In the genomic region with DNA sequence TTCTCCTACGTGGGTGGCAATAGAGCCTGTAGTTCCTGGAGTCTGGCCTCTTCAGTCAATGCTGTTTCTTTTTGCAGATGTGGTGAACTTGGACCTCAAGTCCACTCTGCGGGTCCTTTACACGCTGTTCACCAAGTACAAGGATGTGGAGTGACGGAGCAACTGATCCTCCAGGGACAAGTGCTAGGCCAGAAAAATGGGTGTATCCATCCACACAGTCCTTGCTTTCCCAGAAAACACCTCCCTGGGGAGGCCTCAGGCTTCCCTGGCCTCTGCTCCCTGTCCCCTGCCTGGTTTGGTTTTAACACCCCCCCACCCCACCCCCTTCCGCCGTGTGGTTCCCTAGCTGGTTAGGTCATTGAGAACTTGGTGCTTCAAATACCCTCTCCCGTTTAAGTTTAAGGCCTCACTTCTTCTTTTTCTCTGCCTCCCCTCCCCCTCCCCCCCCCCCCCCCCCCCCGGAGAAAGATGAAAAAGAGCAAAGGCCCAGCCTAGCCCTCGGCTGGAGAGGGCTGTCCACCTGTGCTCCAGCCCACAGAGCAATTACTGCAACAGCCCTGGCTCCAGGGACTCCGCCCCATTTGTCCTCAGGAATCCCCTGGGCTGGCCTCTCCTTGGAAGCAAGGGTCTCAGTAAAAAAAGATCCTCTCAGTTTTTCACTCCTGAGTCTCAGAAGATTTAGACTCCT, we compare ENCODE assay signal across 11 mouse cellular contexts. TPM values are rescaled to one million over a fixed set of nuclear protein-coding genes. Genes with fewer than 3 reads are reported as not detected.
DNase-seq lines count a peak whose midpoint lies in the region; ATAC-seq and TF ChIP-seq lines count a peak whose summit lies in the region.
"Had no signal": no experiment of that assay in that cellular context is flagged by ENCODE, and none has a peak within 500 bp of the region (broad histone marks: within the 10 kb centered on the region; RNA-seq: fewer than 3 reads in every experiment).

No protein-coding gene starts in this region.

- H3K27ac ChIP-seq in kidney, embryonic 14.5 days (ENCODE audit: low read depth, low read length) = no peak overlapping the region
- peak overlapping the region; percentile 50 for H3K27ac ChIP-seq in ES-Bruce4 (ENCODE audit: insufficient read depth, low read length)
- H3K27ac ChIP-seq in liver, embryonic 12.5 days = peak overlapping the region; percentile 59
- H3K27ac ChIP-seq: hindbrain, embryonic 14.5 days; liver, embryonic 14.5 days had no signal

- ATAC-seq in kidney, embryonic 14.5 days (ENCODE audit: low FRiP score, low TSS enrichment) = peak; percentile 47; the same call in 1 of the 2 replicates
- ATAC-seq in liver, embryonic 12.5 days = no peak
- ATAC-seq: Patski had no signal

- H3K4me2 ChIP-seq in kidney, embryonic 14.5 days (replicated peaks; ENCODE audit: low read depth, low read length) = no peak overlapping the region
- peak overlapping the region; percentile 19 for H3K4me2 ChIP-seq in liver, embryonic 12.5 days
- H3K4me2 ChIP-seq: hindbrain, embryonic 14.5 days had no signal

- TF ChIP-seq CTCF in ES-Bruce4 (IDR thresholded peaks at IDR 0.05; ENCODE audit: low read depth, low read length) = no peak

- no peaks in the 10 kb centered on the region for H3K9me3 ChIP-seq in kidney, embryonic 14.5 days (ENCODE audit: control insufficient read depth, low read length)
- H3K9me3 ChIP-seq in ES-Bruce4 (replicated peaks; ENCODE audit: control insufficient read depth, insufficient read depth, low read length, poor library complexity, severe bottlenecking) = no peaks in the 10 kb centered on the region
- H3K9me3 ChIP-seq in liver, embryonic 12.5 days (replicated peaks) = no peaks in the 10 kb centered on the region

- peaks cover 32% of the 10 kb centered on the region for H3K4me1 ChIP-seq in kidney, embryonic 14.5 days (ENCODE audit: control insufficient read depth, insufficient read depth, low read length)
- peaks cover 6% of the 10 kb centered on the region for H3K4me1 ChIP-seq in ES-Bruce4 (ENCODE audit: control insufficient read depth, insufficient read depth, low read length)
- peaks cover 50% of the 10 kb centered on the region for H3K4me1 ChIP-seq in liver, embryonic 12.5 days

- no peak overlapping the region for H3K9ac ChIP-seq in kidney, embryonic 14.5 days (ENCODE audit: low read depth, low read length)
- no peak overlapping the region for H3K9ac ChIP-seq in ES-Bruce4 (ENCODE audit: low read depth, poor library complexity, severe bottlenecking)
- no peak overlapping the region for H3K9ac ChIP-seq in liver, embryonic 12.5 days
- H3K9ac ChIP-seq: hindbrain, embryonic 14.5 days; liver, embryonic 14.5 days had no signal

- H3K4me3 ChIP-seq in kidney, embryonic 14.5 days (ENCODE audit: low read length) = no peak overlapping the region
- no peak overlapping the region for H3K4me3 ChIP-seq in ES-Bruce4 (ENCODE audit: low read depth, low read length)
- no peak overlapping the region for H3K4me3 ChIP-seq in liver, embryonic 12.5 days

- no peaks in the 10 kb centered on the region for H3K36me3 ChIP-seq in kidney, embryonic 14.5 days (ENCODE audit: control insufficient read depth, insufficient read depth, low read length)
- H3K36me3 ChIP-seq in ES-Bruce4 (ENCODE audit: control insufficient read depth, insufficient read depth, low read length, poor library complexity, severe bottlenecking) = no peaks in the 10 kb centered on the region
- 0 out of 2 replicates have a peak, but pooled peaks cover 4% of the 10 kb centered on the region for H3K36me3 ChIP-seq in liver, embryonic 12.5 days

- TF ChIP-seq EP300 in ES-Bruce4 (IDR thresholded peaks at IDR 0.05; ENCODE audit: insufficient read depth, low read depth, low read length) = no peak

- WGBS in kidney, embryonic 14.5 days = 50% methylated on average over 8 of the region's 10 CpGs
- 37% methylated on average over 10 of the region's 10 CpGs for WGBS in liver, embryonic 12.5 days (ENCODE audit: insufficient replicate concordance)

- no peak for DNase-seq in kidney, adult 9 months
- peak; percentile 35 for DNase-seq in B cell, adult 2 months
- no peak for DNase-seq in cerebellum, adult 9-10 months
- no peak for DNase-seq in left cerebral cortex, adult 11 months (ENCODE audit: low spot score)
- DNase-seq: adrenal gland, postnatal 36 days had no signal

- H3K27me3 ChIP-seq in kidney, embryonic 14.5 days (ENCODE audit: control insufficient read depth, insufficient read depth, low read length) = no peaks in the 10 kb centered on the region
- H3K27me3 ChIP-seq in ES-Bruce4 (ENCODE audit: control insufficient read depth, insufficient read depth, low read length, poor library complexity, severe bottlenecking) = no peaks in the 10 kb centered on the region
- no peaks in the 10 kb centered on the region for H3K27me3 ChIP-seq in liver, embryonic 12.5 days (replicated peaks)

- TF ChIP-seq POLR2A in ES-Bruce4 (IDR thresholded peaks at IDR 0.05; ENCODE audit: insufficient read depth, low read length) = no peak

RNA-seq across cellular contexts. Expression of a gene that starts 10.8 kb away (rescaled TPM):
- polyA plus RNA-seq in kidney, embryonic 14.5 days (2014; fragmentation: Nextera tagmentation; extraction: Ambion mirVana) = 0.70 and 0.94 TPM in 2 replicates
- polyA plus RNA-seq in ES-Bruce4 (2011; ENCODE audit: insufficient read depth, insufficient read length, low read depth, missing spikeins) = 1.1 TPM in 1 of 2 replicates, not detected in the other
- 9.7 and 10.0 TPM in 2 replicates for polyA plus RNA-seq in liver, embryonic 12.5 days (2016; fragmentation: Nextera tagmentation; extraction: Ambion mirVana)
- polyA plus RNA-seq: Patski had no signal

Comparison
In these comparisons a context has a peak if more than half of its experiments do, and no peak if none do; other contexts are left out.
1. DNase-seq: peak in B cell, adult 2 months (2 of 2); none in kidney, adult 9 months (single experiment), cerebellum, adult 9-10 months (single experiment) and left cerebral cortex, adult 11 months (single experiment).